Mouse (Mus musculus) kidney, adult 11 months (tissue): ENCODE measurements around the gene Lbhd2.
A peak's percentile ranks its signal among the peaks of the same experiment; 100 is the strongest.

Experiments
- DNase-seq: peaks from one replicate; pipeline ENCODE4 v3.0.0; 2022

The Lbhd2 gene

DNA sequence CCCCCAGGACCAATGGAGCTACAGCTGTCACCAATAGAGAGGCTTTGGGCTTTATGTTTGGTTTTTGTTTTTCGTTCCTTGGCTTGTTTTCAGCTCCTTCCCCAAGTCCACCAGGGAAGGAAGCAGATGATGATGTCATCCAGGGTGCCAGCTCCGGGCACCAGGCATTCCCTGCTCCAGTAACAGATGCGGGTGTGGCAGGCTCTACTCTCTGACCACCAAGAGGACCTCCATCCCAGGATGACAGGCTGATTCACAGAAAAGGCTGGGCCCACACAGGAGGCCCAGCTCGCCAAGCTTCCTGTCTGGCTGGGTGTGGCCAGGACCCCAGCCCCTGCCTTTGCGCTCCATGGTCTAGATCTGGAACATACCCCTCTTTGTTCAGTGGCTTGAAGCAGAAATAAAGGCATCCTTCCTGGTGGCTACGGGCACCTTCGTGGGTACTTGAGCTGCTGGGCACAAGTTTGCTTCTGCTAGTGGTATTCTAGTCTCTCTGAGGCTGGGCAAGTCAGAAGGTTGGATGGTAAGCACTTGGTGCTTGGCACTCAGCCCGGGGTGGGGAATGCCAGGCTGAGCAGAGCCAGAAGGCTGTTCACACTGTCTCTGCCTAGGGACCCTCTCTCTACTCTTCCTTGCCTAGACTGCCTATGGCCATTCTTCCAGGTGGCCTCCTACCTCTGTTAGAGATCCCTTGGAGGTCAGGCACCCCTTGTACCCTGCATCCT, 5.2 kb downstream of the Lbhd2 start:
- no peak for DNase-seq

GRCm38 (mm10) chr12:111412581-111413284, 6.1 kb downstream of the Lbhd2 start:
- DNase-seq: no peak

DNA sequence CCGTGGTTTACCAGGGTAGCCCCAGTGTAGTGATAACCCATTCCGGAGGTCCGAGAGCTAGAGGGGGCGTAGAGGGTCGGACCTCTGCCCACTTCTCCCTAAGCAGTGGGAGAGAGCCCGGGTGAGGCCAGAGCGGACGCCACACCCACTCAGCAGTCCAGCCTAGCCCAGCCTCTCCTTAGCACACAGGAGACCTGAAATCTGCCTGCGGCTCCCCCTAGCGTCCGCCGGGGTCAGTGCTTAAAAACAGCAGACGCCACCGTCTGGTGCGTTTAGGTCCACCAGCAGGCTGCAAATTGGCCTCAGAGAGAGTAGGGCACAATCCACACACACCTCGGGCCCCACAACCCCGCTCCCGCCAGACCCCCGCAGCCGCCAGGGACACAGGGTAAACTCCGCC, 6.7 kb downstream of the Lbhd2 start:
- DNase-seq: peak; percentile 88

GRCm38 (mm10) chr12:111416921-111417779, 10.5 kb downstream of the Lbhd2 start, which contains the start of gene Exoc3l4:
TSS of gene Exoc3l4 (plus strand) at chr12:111417017.
- peak; percentile 50 for DNase-seq

DNA sequence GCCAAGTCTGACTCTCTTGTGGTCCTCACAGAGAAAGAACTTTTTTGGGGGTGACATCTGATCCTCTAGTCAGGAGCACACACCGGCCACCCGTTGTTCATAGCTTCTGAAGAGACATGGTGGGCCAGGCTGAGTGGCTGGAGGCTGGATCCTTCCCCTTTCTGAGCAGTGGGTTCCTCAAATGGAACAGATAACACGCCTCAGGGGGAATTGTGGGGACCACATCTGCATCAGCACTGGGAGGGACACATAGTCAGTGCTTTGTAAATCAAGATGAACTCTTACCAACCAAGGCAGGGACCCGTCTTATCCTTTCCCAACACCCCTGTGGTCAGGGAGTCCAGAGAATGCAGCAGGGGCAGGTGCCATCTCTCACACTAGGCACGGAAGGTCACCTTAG, 13.3 kb downstream of the Lbhd2 start:
- DNase-seq: no peak

DNA sequence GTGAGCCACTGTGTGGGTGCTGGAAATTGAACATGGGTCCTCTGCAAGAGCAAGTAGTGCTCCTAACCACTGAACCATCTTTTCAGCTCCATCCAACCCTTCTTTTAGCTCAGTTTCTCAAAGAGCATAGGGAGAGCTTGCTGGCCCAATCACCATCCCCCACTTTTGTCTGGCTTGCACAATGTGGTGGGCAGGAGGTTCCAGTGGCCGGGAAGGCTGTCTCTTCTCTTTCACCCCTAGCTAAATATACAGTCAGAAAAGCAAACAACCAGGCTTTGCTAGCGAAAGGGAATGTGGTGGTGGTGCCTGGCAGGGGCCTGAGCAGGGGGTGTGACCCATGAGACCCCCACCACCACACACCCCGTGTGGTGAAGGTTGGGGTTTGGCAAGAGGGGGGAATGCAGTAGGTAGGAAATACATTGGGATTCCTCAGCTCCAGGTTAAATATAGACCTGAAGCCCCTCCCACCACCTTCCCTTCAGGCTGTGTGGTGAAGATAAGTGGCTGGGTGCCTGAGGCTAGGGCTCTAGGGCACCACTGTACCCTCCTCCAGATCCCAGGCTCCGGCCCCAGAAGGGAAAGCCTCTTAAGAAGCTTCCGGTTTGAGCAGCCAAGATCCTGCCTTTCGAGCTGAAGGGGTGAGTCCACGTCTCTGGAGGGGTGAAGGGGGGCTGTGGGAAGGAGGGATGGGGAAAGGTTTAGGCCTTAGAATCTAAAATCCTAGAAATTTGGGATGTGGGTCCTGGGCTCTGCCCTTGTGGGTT, 14.5 kb downstream of the Lbhd2 start:
- no peak for DNase-seq

DNA sequence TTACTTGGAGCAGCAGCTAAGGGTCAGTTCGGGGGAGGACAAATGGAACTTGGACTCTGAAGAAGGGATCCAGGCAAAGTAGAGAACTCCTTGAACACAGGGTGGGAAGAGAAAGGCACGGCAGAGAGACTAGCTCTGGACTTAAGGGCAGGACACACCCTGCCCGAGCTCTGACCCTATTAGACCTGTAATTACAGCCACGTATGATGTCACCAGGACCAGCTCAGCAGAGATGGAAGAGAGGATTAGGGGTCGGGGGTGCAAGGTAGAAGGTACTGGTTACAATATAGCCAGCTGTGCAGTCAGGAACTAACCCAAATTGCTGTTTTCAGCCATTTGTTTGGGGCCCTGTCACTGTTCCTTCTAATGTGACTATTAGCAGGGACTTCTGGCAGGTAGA, 16.2 kb downstream of the Lbhd2 start:
- DNase-seq: no peak

GRCm38 (mm10) chr12:111423570-111424129, 17.0 kb downstream of the Lbhd2 start:
- DNase-seq: no peak

- DNase-seq: no peak
Measured at GRCm38 (mm10) chr12:111424547-111424946, 17.9 kb downstream of the Lbhd2 start.

DNA sequence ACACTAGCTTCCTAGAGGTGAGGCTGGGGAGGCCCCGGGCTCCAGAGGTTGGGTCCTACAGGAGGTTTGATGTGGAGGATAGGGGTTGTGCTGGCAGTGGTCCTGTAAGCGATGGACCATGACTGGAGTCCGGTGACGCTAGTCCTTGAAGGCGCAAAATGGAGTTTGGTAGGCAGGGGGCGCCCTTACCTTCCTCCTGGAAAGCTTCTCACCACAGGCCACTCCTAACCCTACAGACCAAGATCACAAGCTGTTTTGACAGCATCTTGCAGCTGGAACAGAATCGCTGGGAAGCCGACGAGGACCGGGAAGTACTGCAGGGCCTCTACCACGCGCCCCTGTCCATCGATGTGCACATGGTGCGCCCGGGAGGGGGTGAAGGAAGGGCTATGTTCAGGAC, 18.6 kb downstream of the Lbhd2 start:
- peak; percentile 86 for DNase-seq

- DNase-seq: peak; percentile 90
Measured at GRCm38 (mm10) chr12:111425789-111426460, 19.3 kb downstream of the Lbhd2 start.

- peak; percentile 67 for DNase-seq
Measured at GRCm38 (mm10) chr12:111427438-111428113, 21.0 kb downstream of the Lbhd2 start.

GRCm38 (mm10) chr12:111428364-111428763, 21.8 kb downstream of the Lbhd2 start:
- peak; percentile 63 for DNase-seq

DNA sequence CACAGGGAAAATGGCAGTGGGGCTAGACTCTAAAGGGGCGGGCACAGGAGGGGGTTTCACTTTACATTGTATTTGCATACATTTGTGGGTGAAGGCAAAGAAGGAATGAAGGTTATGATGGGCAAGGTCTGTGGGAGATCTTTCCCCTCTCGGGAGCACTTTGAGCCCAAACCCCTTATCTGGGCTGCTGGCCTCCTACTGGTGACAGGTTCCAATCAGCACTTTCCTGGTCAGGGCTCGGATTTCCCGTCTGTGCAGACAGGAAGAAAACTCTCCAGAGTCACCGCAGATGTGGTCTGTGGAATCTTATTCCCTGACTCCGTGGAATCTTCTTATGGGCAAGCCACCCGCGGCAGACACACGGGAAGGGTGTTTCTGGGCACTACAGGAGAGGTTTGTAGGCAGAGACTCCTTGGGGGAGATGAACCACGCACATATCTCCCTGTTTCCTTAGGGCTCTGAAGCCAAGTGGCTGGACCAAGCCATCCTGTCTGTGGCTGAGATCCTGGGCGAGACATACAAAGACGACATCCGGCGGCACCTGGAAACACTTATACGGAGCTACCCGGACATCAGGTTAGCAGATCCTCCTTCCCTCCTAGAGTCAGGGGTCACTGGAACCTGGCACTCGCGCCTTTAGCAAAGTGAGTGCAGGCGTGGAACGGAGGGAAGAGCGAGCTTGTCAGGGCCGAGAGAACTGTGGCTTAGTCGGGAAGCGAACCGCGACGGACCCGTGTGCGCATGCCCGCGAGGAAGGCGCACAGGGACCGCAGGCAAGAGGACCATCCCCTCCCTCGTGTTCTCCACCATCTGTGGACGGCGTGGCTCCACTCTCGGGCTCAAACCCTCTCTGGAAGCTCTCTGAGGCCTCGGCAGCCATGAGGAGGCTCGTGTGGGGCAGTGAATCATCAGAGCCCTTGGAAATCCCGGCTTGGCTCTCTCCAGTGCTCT, 22.6 kb downstream of the Lbhd2 start:
- peak; percentile 50 for DNase-seq

- peak; percentile 54 for DNase-seq
Measured at GRCm38 (mm10) chr12:111430049-111430867, 23.6 kb downstream of the Lbhd2 start.

GRCm38 (mm10) chr12:111430868-111431817, 24.5 kb downstream of the Lbhd2 start:
- DNase-seq: peak; percentile 66

GRCm38 (mm10) chr12:111432097-111432496, 25.5 kb downstream of the Lbhd2 start:
- DNase-seq: peak; percentile 70
